Mouse (Mus musculus) liver, embryonic 11.5 days (tissue): ENCODE measurements at regions not wholly inside any gene's neighbourhood (a gene's known extent, or its start where the extent isn't known, plus 50 kb on each side); places are given as distances from the start of the nearest gene placed in this dataset.

Source experiments
- ATAC-seq: fragments of 200-750 bp; cut with Nextera tagmentation; replicated peaks from 2 replicates; pipeline ENCODE4 v1.8.0; 2017; ENCODE audit warnings: moderate number of reproducible peaks, mild to moderate bottlenecking, moderate TSS enrichment, moderate library complexity; ENCODE audit not compliant: low FRiP score
- DNase-seq: peaks from one replicate; pipeline ENCODE4 v3.0.0-alpha.2; 2017; ENCODE audit warnings: low spot score
- H3K27ac ChIP-seq: fragments of 300-500 bp; sonication (generic); 2 replicates; pipeline ENCODE4 v1.5.1; 2014; ENCODE audit warnings: mild to moderate bottlenecking, low read depth, low read length, control low read depth
- H3K27me3 ChIP-seq: fragments of 300-500 bp; sonication (generic); replicated peaks from 2 replicates; pipeline ENCODE4 v1.6.1; 2014; ENCODE audit warnings: low read length, mixed read lengths; ENCODE audit not compliant: control insufficient read depth, insufficient read depth
- H3K36me3 ChIP-seq: fragments of 300-500 bp; sonication (generic); 2 replicates; pipeline ENCODE4 v1.6.1; 2014; ENCODE audit warnings: mild to moderate bottlenecking, low read length, moderate library complexity, mixed read lengths; ENCODE audit not compliant: control insufficient read depth, insufficient read depth
- H3K4me1 ChIP-seq: fragments of 300-500 bp; sonication (generic); replicated peaks from 2 replicates; pipeline ENCODE4 v1.6.1; 2014; ENCODE audit warnings: low read length, mixed read lengths; ENCODE audit not compliant: control insufficient read depth, insufficient read depth
- H3K4me2 ChIP-seq: fragments of 300-500 bp; sonication (generic); 2 replicates; pipeline ENCODE4 v1.6.1; 2014; ENCODE audit warnings: mild to moderate bottlenecking, control low read depth, moderate library complexity
- H3K4me3 ChIP-seq: fragments of 300-500 bp; sonication (generic); 2 replicates; pipeline ENCODE4 v1.5.1; 2014; ENCODE audit warnings: low read depth, low read length, control low read depth
- H3K9ac ChIP-seq: fragments of 300-500 bp; sonication (generic); 2 replicates; pipeline ENCODE4 v1.6.1; 2014; ENCODE audit warnings: low read depth, low read length, control low read depth
- H3K9me3 ChIP-seq: fragments of 300-500 bp; sonication (generic); 2 replicates; pipeline ENCODE4 v1.6.1; 2016; ENCODE audit warnings: low read length, inconsistent platforms, mixed read lengths; ENCODE audit not compliant: control insufficient read depth
- WGBS: fragments of 180-500 bp; shearing (Covaris S2); extraction: QIAGEN DNeasy Blood & Tissue Kit; methylation state at CpG from one replicate; pipeline ENCODE4 v1.1.7; 2014; 5-methylcytosine and 5-hydroxymethylcytosine counted together

DNA sequence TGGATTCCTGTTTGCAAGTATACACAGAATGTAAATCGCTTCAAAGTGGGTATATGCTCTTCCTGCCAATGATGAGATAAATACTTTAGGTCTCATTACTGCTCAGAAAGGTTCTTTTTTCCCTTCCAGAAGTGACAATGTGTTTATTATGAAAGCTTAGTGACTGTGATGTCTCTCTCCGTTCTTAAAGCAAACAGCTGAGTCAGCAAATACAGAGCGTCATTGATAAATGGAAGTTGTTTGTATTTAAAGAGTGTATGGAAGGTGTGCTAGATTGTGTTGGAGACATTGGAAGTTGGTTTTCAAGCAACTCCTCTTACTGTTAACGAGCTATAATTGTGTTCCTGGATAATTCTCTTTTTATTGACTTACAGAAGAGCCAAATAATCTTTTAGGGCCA lies 408.0 kb downstream of the Prr30 start:
- H3K9ac ChIP-seq, result no peak overlapping the region
- H3K4me2 ChIP-seq, result no peak overlapping the region
- H3K4me3 ChIP-seq, result no peak overlapping the region
- no peaks in the 10 kb centered on the region for H3K36me3 ChIP-seq
- no peaks in the 10 kb centered on the region for H3K4me1 ChIP-seq
- no peaks in the 10 kb centered on the region for H3K27me3 ChIP-seq
- ATAC-seq, result no peak
- H3K27ac ChIP-seq, result no peak overlapping the region
- no peak for DNase-seq
- 73% methylated on average over 4 of the region's 4 CpGs for WGBS
- no peaks in the 10 kb centered on the region for H3K9me3 ChIP-seq

DNA sequence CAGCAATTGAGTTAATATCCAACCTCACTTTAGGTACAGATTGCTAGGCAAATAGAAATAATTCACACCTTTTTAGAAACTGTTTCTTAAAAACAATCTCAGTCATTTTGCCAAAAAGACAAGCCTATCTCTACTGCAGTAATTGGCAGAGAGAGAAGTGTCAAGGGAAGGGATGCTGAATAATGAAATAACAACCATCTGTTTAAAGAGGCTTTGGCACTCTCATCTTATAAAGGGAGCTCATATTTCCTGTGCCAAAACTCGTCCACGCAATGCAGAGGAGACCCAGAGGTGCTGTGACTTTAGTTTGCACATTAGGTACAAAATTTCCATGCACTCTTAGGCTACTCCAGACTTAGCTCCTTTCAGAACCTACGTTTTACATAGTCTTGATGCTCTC lies 418.2 kb downstream of the Prr30 start:
- Histone ChIP-seq H3K4me2 (no peak overlapping the region), H3K27ac (no peak overlapping the region), H3K27me3 (no peaks in the 10 kb centered on the region), H3K9ac (no peak overlapping the region), H3K36me3 (no peaks in the 10 kb centered on the region), H3K4me3 (no peak overlapping the region), H3K4me1 (no peaks in the 10 kb centered on the region), H3K9me3 (no peaks in the 10 kb centered on the region)
- ATAC-seq, result no peak
- DNase-seq, result no peak
- 71% methylated on average over 3 of the region's 3 CpGs for WGBS

DNA sequence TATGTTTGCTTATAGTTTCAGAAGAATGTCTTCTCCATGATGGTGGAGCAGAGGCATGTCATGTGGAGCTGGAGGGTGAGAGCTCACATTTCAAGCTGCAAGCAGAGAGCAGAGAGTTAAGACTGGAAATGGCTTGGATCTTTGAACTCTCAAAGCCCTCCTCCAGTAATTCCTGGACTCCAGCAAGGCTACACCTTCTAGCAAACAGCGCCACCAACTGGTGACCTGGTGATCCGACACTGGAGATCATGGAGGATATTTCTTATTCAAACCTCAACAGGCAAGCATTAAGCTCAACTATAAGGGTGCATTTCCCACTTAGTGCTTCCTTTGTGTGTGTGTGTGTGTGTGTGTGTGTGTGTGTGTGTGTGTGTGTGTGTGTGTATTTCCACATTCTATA lies 446.2 kb downstream of the Prr30 start:
- no peak for DNase-seq
- no peaks in the 10 kb centered on the region for H3K4me1 ChIP-seq
- H3K36me3 ChIP-seq, result no peaks in the 10 kb centered on the region
- no peak overlapping the region for H3K4me2 ChIP-seq
- H3K4me3 ChIP-seq, result no peak overlapping the region
- 33% methylated on average over 2 of the region's 2 CpGs for WGBS
- H3K27me3 ChIP-seq, result no peaks in the 10 kb centered on the region
- H3K9ac ChIP-seq, result no peak overlapping the region
- no peak overlapping the region for H3K27ac ChIP-seq
- ATAC-seq, result no peak
- no peaks in the 10 kb centered on the region for H3K9me3 ChIP-seq

DNA sequence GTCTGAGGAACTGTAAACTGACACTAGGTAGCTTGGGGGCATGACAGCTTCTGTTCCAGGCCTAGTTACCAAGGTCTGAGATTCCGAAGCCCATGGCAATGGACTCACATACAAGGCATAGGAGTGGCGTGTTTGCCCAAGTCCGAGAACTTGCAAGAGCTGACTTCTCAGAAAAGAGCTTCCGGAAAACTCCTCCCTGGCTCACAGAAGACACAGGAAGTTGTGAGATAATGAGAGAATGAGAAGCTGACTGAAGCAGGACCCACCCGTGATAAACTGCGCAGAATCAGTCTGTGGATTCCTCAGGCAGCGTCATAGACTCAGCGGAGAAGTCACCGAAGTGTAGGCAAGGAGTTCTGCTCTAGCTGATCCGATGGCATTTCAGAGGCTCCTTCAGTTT lies 447.4 kb downstream of the Prr30 start:
- ATAC-seq (no peak), DNase-seq (no peak)
- Histone ChIP-seq H3K27ac (no peak overlapping the region), H3K9me3 (no peaks in the 10 kb centered on the region), H3K4me1 (no peaks in the 10 kb centered on the region), H3K9ac (no peak overlapping the region), H3K36me3 (no peaks in the 10 kb centered on the region), H3K4me3 (no peak overlapping the region), H3K27me3 (no peaks in the 10 kb centered on the region), H3K4me2 (no peak overlapping the region)
- 62% methylated on average over 10 of the region's 10 CpGs for WGBS

DNA sequence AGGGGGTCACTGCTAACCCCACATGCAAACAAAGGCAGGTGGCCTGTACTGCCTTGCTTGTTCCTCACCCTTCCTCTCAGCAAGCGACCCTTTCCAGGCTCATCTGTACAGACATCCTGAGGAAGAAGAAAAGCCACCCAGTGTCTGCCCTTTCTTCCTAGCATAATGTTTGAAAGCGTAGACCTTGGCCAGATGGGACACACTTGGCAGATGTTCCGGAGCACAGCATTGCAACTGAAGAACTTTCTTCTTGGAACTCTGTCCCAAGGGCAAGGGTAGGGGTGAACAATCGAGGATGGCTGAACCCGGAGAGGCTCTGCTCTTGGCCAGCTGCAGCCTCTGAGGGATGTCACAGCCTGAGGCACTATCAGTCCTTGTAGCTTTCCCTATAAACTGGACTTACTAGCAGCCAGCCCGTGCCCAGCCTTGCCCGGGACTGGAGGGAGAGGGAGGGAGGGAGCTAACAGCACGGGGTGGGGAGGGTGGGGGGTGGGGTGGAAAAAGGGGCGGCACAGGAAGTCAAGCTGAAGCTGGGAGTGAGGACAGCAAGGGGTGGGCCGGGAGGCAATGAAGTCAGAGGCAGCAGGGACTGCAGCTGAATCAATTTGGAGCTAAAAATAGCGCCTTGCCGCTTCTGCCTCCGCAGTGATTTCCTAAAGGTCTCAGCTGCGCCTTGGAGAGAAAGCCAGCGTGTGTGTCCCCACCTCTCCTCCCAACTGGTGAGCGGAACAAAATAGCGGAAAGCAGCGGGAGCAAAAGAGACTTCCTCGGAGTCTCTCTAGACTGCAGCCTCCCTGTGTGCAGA lies 450.2 kb downstream of the Prr30 start:
- ATAC-seq (peak; percentile 90), DNase-seq (peak; percentile 56)
- Histone ChIP-seq H3K4me1 (no peaks in the 10 kb centered on the region), H3K9ac (peak overlapping the region; percentile 35; the same call in 1 of the 2 replicates), H3K9me3 (no peaks in the 10 kb centered on the region), H3K27ac (peak overlapping the region; percentile 21; the same call in 1 of the 2 replicates), H3K36me3 (no peaks in the 10 kb centered on the region), H3K4me3 (peak overlapping the region; percentile 44), H3K27me3 (no peaks in the 10 kb centered on the region), H3K4me2 (peak overlapping the region; percentile 50)
- 16% methylated on average over 19 of the region's 19 CpGs for WGBS

DNA sequence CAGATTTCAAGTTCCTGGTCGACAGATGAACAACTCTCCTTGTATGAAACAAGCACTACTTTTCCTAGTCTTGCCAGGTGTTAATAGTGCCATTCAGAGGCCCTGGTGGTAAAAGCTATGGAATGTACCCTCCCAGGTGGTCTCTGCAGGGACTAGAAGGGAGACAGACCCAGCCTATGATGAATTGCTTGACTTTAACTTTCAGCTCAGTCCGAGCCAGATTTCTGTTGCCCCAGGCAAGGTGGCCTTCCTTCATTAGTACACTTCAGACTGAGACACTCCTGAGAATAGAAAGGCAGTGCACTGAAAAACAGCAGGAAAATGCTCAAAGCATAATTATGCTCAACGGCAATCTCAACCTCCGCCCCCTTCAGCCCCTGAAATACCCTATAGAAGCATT lies 450.8 kb upstream of the Klf12 start:
- ATAC-seq (no peak), DNase-seq (no peak)
- Histone ChIP-seq H3K4me3 (no peak overlapping the region), H3K27ac (no peak overlapping the region), H3K27me3 (no peaks in the 10 kb centered on the region), H3K9me3 (no peaks in the 10 kb centered on the region), H3K9ac (no peak overlapping the region), H3K36me3 (no peaks in the 10 kb centered on the region), H3K4me2 (no peak overlapping the region), H3K4me1 (no peaks in the 10 kb centered on the region)
- WGBS, result 63% methylated on average over 4 of the region's 4 CpGs

DNA sequence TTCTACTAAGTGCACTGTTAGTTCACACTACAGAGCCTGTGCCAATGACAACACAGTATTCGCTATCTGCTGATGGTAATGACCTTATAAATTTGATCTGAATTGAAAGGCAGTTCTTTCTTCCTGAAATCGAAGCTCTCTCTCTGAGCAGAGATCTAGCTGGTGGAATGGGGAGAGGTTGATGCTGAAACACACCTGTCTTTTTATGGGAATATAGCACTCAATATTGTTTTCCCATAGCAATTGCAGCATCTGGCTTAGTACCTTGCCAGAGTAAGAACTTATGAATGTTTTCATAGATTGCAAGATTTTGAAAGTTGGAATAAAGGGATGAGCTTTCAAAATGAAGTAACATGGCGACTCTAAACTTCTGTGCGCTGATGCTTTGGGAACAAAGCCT lies 444.0 kb upstream of the Klf12 start:
- Histone ChIP-seq H3K36me3 (no peaks in the 10 kb centered on the region), H3K27me3 (no peaks in the 10 kb centered on the region), H3K9me3 (no peaks in the 10 kb centered on the region), H3K4me1 (no peaks in the 10 kb centered on the region), H3K9ac (no peak overlapping the region), H3K4me2 (no peak overlapping the region), H3K27ac (no peak overlapping the region), H3K4me3 (no peak overlapping the region)
- no peak for DNase-seq
- no peak for ATAC-seq
- WGBS, result 74% methylated on average over 4 of the region's 4 CpGs

DNA sequence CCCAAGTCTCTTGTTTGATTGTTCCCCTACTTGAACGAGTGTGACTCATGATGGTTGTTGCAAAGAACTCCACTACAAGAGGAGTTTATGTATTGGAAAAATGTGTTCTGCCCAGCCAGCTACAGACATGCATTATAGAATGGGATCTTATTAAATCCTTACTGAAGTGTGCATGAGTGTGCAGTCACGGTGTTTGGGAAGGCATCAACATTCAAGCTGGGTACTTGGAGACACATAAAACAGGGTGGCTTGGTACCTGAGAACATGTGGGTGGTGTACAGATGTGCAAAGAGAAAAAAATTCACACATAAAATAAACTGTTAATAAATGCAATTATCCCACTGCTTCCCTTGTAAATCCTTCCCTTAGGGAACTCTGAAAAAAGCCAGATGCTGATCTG lies 443.2 kb upstream of the Klf12 start:
- no peak for DNase-seq
- H3K4me3 ChIP-seq, result no peak overlapping the region
- no peaks in the 10 kb centered on the region for H3K27me3 ChIP-seq
- H3K9ac ChIP-seq, result no peak overlapping the region
- no peaks in the 10 kb centered on the region for H3K4me1 ChIP-seq
- WGBS, result 68% methylated on average over 2 of the region's 2 CpGs
- no peaks in the 10 kb centered on the region for H3K36me3 ChIP-seq
- no peak for ATAC-seq
- no peaks in the 10 kb centered on the region for H3K9me3 ChIP-seq
- H3K27ac ChIP-seq, result no peak overlapping the region
- no peak overlapping the region for H3K4me2 ChIP-seq

DNA sequence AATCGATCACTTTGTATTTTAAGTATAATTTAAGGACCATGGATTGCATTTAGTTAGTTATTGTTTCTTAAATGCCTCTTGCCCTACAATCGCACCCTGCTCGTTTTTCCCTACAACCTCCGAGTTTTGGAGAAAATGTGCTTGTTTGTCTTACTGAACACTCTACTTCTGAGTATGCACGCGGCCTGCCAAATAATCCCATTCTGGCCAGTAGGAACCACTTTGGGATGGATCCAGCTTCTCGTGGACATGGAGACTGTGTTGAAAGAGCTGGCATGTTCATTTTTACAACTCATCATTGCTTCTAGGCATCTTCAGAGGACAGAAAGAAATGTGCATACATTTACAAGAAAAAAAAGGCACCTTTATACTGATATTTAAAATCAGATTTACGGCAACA lies 440.5 kb upstream of the Klf12 start:
- WGBS, result 88% methylated on average over 8 of the region's 8 CpGs
- Histone ChIP-seq H3K27me3 (no peaks in the 10 kb centered on the region), H3K4me2 (no peak overlapping the region), H3K9ac (no peak overlapping the region), H3K27ac (no peak overlapping the region), H3K4me3 (no peak overlapping the region), H3K9me3 (no peaks in the 10 kb centered on the region), H3K36me3 (no peaks in the 10 kb centered on the region), H3K4me1 (no peaks in the 10 kb centered on the region)
- ATAC-seq (no peak), DNase-seq (no peak)
